Mouse (Mus musculus) forebrain, embryonic 10.5 days (tissue): Measurements from ENCODE around the gene Clstn2. TPM values are rescaled to one million over a fixed set of nuclear protein-coding genes. Genes with fewer than 3 reads are reported as not detected.

Source experiments
- DNase-seq: peaks from one replicate; pipeline ENCODE4 v3.0.0-alpha.2; 2017; ENCODE audit warnings: low spot score; ENCODE audit errors: extremely low spot score
- H3K27ac ChIP-seq: fragments of 300-500 bp; sonication (generic); 2 replicates; pipeline ENCODE4 v1.5.1; 2016; ENCODE audit warnings: mild to moderate bottlenecking
- H3K27me3 ChIP-seq: fragments of 300-500 bp; sonication (generic); 2 replicates; pipeline ENCODE4 v1.6.1; 2016; ENCODE audit warnings: mild to moderate bottlenecking; ENCODE audit not compliant: poor library complexity, severe bottlenecking
- H3K36me3 ChIP-seq: fragments of 300-500 bp; sonication (generic); replicated peaks from 2 replicates; pipeline ENCODE4 v1.6.1; 2016; ENCODE audit warnings: mild to moderate bottlenecking, moderate library complexity
- H3K4me1 ChIP-seq: fragments of 300-500 bp; sonication (generic); 2 replicates; pipeline ENCODE4 v1.6.1; 2016
- H3K4me3 ChIP-seq: fragments of 300-500 bp; sonication (generic); 2 replicates; pipeline ENCODE4 v1.5.1; 2016; ENCODE audit warnings: mild to moderate bottlenecking, moderate library complexity
- H3K9me3 ChIP-seq: fragments of 300-500 bp; sonication (generic); 2 replicates; pipeline ENCODE4 v1.6.1; 2016; ENCODE audit warnings: mild to moderate bottlenecking, moderate library complexity
- WGBS: fragments of 180-500 bp; shearing (Covaris S2); methylation state at CpG from one replicate; pipeline ENCODE4 v1.1.7; 2016; 5-methylcytosine and 5-hydroxymethylcytosine counted together
- polyA plus RNA-seq: library from polyadenylated mRNA; unstranded; fragments of >200 nt; fragmentation: Nextera tagmentation; extraction: Ambion mirVana; gene quantifications from 2 replicates; pipeline ENCODE4 v1.2.1, GENCODE M21; 2016

The Clstn2 gene
- polyA plus RNA-seq, 1 experiment from 2014 or later = 0.40 TPM

- H3K36me3 ChIP-seq = no peaks in the 10 kb centered on the region
- 0 out of 2 replicates have a peak, but pooled peaks cover 3% of the 10 kb centered on the region for H3K4me1 ChIP-seq
- H3K4me3 ChIP-seq = no peak overlapping the region
- H3K9me3 ChIP-seq = no peaks in the 10 kb centered on the region
- no peak overlapping the region for H3K27ac ChIP-seq
- no peaks in the 10 kb centered on the region for H3K27me3 ChIP-seq
- DNase-seq = no peak
- 82% methylated on average over 8 of the region's 8 CpGs for WGBS
Observed at GRCm38 (mm10) chr9:97538075-97538779, 494.8 kb downstream of the Clstn2 start.

- no peak for DNase-seq
- no peak overlapping the region for H3K4me3 ChIP-seq
- no peak overlapping the region for H3K27ac ChIP-seq
- H3K4me1 ChIP-seq = 0 out of 2 replicates have a peak, but pooled peaks cover 3% of the 10 kb centered on the region
- WGBS = 92% methylated on average over 2 of the region's 2 CpGs
- no peaks in the 10 kb centered on the region for H3K9me3 ChIP-seq
- H3K27me3 ChIP-seq = no peaks in the 10 kb centered on the region
- H3K36me3 ChIP-seq = no peaks in the 10 kb centered on the region
Observed at GRCm38 (mm10) chr9:97534196-97534595, 498.8 kb downstream of the Clstn2 start.

- Histone ChIP-seq H3K9me3 (no peaks in the 10 kb centered on the region), H3K27me3 (no peaks in the 10 kb centered on the region), H3K4me1 (0 out of 2 replicates have a peak, but pooled peaks cover 3% of the 10 kb centered on the region), H3K36me3 (no peaks in the 10 kb centered on the region), H3K27ac (no peak overlapping the region), H3K4me3 (no peak overlapping the region)
- DNase-seq = no peak
- WGBS = 92% methylated on average over 3 of the region's 3 CpGs
Observed at GRCm38 (mm10) chr9:97533306-97533705, 499.7 kb downstream of the Clstn2 start.

GRCm38 (mm10) chr9:97532536-97532935 lies 500.4 kb downstream of the Clstn2 start:
- Histone ChIP-seq H3K4me3 (no peak overlapping the region), H3K27me3 (no peaks in the 10 kb centered on the region), H3K27ac (no peak overlapping the region), H3K4me1 (no peaks in the 10 kb centered on the region), H3K36me3 (no peaks in the 10 kb centered on the region), H3K9me3 (no peaks in the 10 kb centered on the region)
- 93% methylated on average over 13 of the region's 13 CpGs for WGBS
- DNase-seq = no peak

- H3K27ac ChIP-seq = no peak overlapping the region
- no peaks in the 10 kb centered on the region for H3K9me3 ChIP-seq
- H3K36me3 ChIP-seq = no peaks in the 10 kb centered on the region
- no peaks in the 10 kb centered on the region for H3K4me1 ChIP-seq
- no peaks in the 10 kb centered on the region for H3K27me3 ChIP-seq
- no peak overlapping the region for H3K4me3 ChIP-seq
- DNase-seq = no peak
- 83% methylated on average over 1 of the region's 1 CpGs for WGBS
Observed at GRCm38 (mm10) chr9:97527926-97528325, 505.1 kb downstream of the Clstn2 start.

GRCm38 (mm10) chr9:97527276-97527675 lies 505.7 kb downstream of the Clstn2 start:
- Histone ChIP-seq H3K27ac (no peak overlapping the region), H3K4me3 (no peak overlapping the region), H3K9me3 (no peaks in the 10 kb centered on the region), H3K4me1 (no peaks in the 10 kb centered on the region), H3K27me3 (no peaks in the 10 kb centered on the region), H3K36me3 (no peaks in the 10 kb centered on the region)
- DNase-seq = no peak
- WGBS = 90% methylated on average over 1 of the region's 1 CpGs

- H3K36me3 ChIP-seq = no peaks in the 10 kb centered on the region
- WGBS = 92% methylated on average over 3 of the region's 3 CpGs
- peaks cover under 1% of the 10 kb centered on the region; the same call in 1 of the 2 replicates for H3K4me1 ChIP-seq
- no peak for DNase-seq
- H3K27ac ChIP-seq = no peak overlapping the region
- no peaks in the 10 kb centered on the region for H3K9me3 ChIP-seq
- no peaks in the 10 kb centered on the region for H3K27me3 ChIP-seq
- no peak overlapping the region for H3K4me3 ChIP-seq
Observed at GRCm38 (mm10) chr9:97525563-97525962, 507.4 kb downstream of the Clstn2 start.

GRCm38 (mm10) chr9:97524861-97525260 lies 508.1 kb downstream of the Clstn2 start:
- Histone ChIP-seq H3K36me3 (no peaks in the 10 kb centered on the region), H3K27ac (no peak overlapping the region), H3K4me1 (peaks cover 7% of the 10 kb centered on the region), H3K9me3 (no peaks in the 10 kb centered on the region), H3K27me3 (no peaks in the 10 kb centered on the region), H3K4me3 (no peak overlapping the region)
- DNase-seq = no peak
- whole genome bisulfite sequencing = 88% methylated on average over 3 of the region's 3 CpGs

GRCm38 (mm10) chr9:97520771-97521170 lies 512.2 kb downstream of the Clstn2 start:
- H3K4me3 ChIP-seq = no peak overlapping the region
- DNase-seq = no peak
- H3K27me3 ChIP-seq = no peaks in the 10 kb centered on the region
- no peak overlapping the region for H3K27ac ChIP-seq
- WGBS = 93% methylated on average over 3 of the region's 3 CpGs
- no peaks in the 10 kb centered on the region for H3K36me3 ChIP-seq
- no peaks in the 10 kb centered on the region for H3K9me3 ChIP-seq
- H3K4me1 ChIP-seq = peaks cover 9% of the 10 kb centered on the region

- H3K27ac ChIP-seq = no peak overlapping the region
- 72% methylated on average over 3 of the region's 3 CpGs for WGBS
- peaks cover 9% of the 10 kb centered on the region for H3K4me1 ChIP-seq
- no peaks in the 10 kb centered on the region for H3K36me3 ChIP-seq
- H3K4me3 ChIP-seq = no peak overlapping the region
- no peaks in the 10 kb centered on the region for H3K9me3 ChIP-seq
- DNase-seq = no peak
- no peaks in the 10 kb centered on the region for H3K27me3 ChIP-seq
Observed at GRCm38 (mm10) chr9:97517006-97517405, 516.0 kb downstream of the Clstn2 start.

- Histone ChIP-seq H3K27ac (no peak overlapping the region), H3K4me3 (no peak overlapping the region), H3K4me1 (no peaks in the 10 kb centered on the region; the same call in 1 of the 2 replicates), H3K9me3 (no peaks in the 10 kb centered on the region), H3K27me3 (no peaks in the 10 kb centered on the region), H3K36me3 (no peaks in the 10 kb centered on the region)
- 87% methylated on average over 2 of the region's 2 CpGs for WGBS
- DNase-seq = no peak
Observed at GRCm38 (mm10) chr9:97514639-97515038, 518.3 kb downstream of the Clstn2 start.

GRCm38 (mm10) chr9:97512282-97512850 lies 520.6 kb downstream of the Clstn2 start:
- no peak for DNase-seq
- H3K4me1 ChIP-seq = no peaks in the 10 kb centered on the region
- whole genome bisulfite sequencing = 91% methylated on average over 3 of the region's 3 CpGs

GRCm38 (mm10) chr9:97501416-97501815 lies 531.6 kb downstream of the Clstn2 start:
- DNase-seq = no peak
- H3K4me3 ChIP-seq = no peak overlapping the region
- no peak overlapping the region for H3K27ac ChIP-seq
- H3K27me3 ChIP-seq = no peaks in the 10 kb centered on the region
- H3K9me3 ChIP-seq = no peaks in the 10 kb centered on the region
- H3K4me1 ChIP-seq = no peaks in the 10 kb centered on the region
- 76% methylated on average over 4 of the region's 4 CpGs for WGBS
- H3K36me3 ChIP-seq = no peaks in the 10 kb centered on the region

More at GRCm38 (mm10) chr9:97512282-97512850, 520.6 kb downstream of the Clstn2 start:
- Histone ChIP-seq H3K9me3 (no peaks in the 10 kb centered on the region), H3K27me3 (no peaks in the 10 kb centered on the region), H3K4me3 (no peak overlapping the region), H3K27ac (no peak overlapping the region), H3K36me3 (no peaks in the 10 kb centered on the region)
